Mouse (Mus musculus) lung, embryonic 14.5 days (tissue): ENCODE data around the gene 2810021J22Rik. TPM values are rescaled to one million over a fixed set of nuclear protein-coding genes. Genes with fewer than 3 reads are reported as not detected.

Source experiments
- ATAC-seq: fragments of 200-750 bp; cut with Nextera tagmentation; 2 replicates; pipeline ENCODE4 v1.8.0; 2017; ENCODE audit warnings: mild to moderate bottlenecking, moderate TSS enrichment, moderate library complexity; ENCODE audit not compliant: insufficient read depth
- DNase-seq: peaks from one replicate; pipeline ENCODE4 v3.0.0-alpha.2; 2015
- H3K27ac ChIP-seq: fragments of 300-500 bp; sonication (generic); 2 replicates; pipeline ENCODE4 v1.5.1; 2014; ENCODE audit warnings: low read depth, mild to moderate bottlenecking, moderate library complexity
- H3K27me3 ChIP-seq: fragments of 300-500 bp; sonication (generic); 2 replicates; pipeline ENCODE4 v1.6.1; 2014; ENCODE audit warnings: low read length, control low read depth; ENCODE audit not compliant: insufficient read depth
- H3K36me3 ChIP-seq: fragments of 300-500 bp; sonication (generic); 2 replicates; pipeline ENCODE4 v1.6.1; 2014; ENCODE audit warnings: control low read depth; ENCODE audit not compliant: insufficient read depth
- H3K4me1 ChIP-seq: fragments of 300-500 bp; sonication (generic); 2 replicates; pipeline ENCODE4 v1.6.1; 2014; ENCODE audit warnings: antibody characterized with exemption, control low read depth; ENCODE audit not compliant: insufficient read depth
- H3K4me2 ChIP-seq: fragments of 300-500 bp; sonication (generic); 2 replicates; pipeline ENCODE4 v1.6.1; 2014; ENCODE audit warnings: mild to moderate bottlenecking
- H3K4me3 ChIP-seq: fragments of 300-500 bp; sonication (generic); 2 replicates; pipeline ENCODE4 v1.5.1; 2014; ENCODE audit warnings: low read depth, low read length
- H3K9ac ChIP-seq: fragments of 300-500 bp; sonication (generic); 2 replicates; pipeline ENCODE4 v1.6.1; 2014
- H3K9me3 ChIP-seq: fragments of 300-500 bp; sonication (generic); 2 replicates; pipeline ENCODE4 v1.6.1; 2016; ENCODE audit warnings: low read depth, low read length, control low read depth
- CTCF ChIP-seq: IDR thresholded peaks from 2 replicates; pipeline ENCODE4 v1.5.1; 2016; ENCODE audit warnings: antibody characterized with exemption, low read depth
- WGBS: fragments of 180-500 bp; shearing (Covaris S2); extraction: QIAGEN DNeasy Blood & Tissue Kit; methylation state at CpG from one replicate; pipeline ENCODE4 v1.1.7; 2014; 5-methylcytosine and 5-hydroxymethylcytosine counted together
- polyA plus RNA-seq: library from polyadenylated mRNA; unstranded; fragments of >200 nt; fragmentation: Nextera tagmentation; extraction: Ambion mirVana; gene quantifications from 2 replicates; pipeline ENCODE4 v1.2.1, GENCODE M21; 2014

2810021J22Rik gene
- polyA plus RNA-seq, 1 experiment from 2014 or later, result 9.2 TPM

DNA sequence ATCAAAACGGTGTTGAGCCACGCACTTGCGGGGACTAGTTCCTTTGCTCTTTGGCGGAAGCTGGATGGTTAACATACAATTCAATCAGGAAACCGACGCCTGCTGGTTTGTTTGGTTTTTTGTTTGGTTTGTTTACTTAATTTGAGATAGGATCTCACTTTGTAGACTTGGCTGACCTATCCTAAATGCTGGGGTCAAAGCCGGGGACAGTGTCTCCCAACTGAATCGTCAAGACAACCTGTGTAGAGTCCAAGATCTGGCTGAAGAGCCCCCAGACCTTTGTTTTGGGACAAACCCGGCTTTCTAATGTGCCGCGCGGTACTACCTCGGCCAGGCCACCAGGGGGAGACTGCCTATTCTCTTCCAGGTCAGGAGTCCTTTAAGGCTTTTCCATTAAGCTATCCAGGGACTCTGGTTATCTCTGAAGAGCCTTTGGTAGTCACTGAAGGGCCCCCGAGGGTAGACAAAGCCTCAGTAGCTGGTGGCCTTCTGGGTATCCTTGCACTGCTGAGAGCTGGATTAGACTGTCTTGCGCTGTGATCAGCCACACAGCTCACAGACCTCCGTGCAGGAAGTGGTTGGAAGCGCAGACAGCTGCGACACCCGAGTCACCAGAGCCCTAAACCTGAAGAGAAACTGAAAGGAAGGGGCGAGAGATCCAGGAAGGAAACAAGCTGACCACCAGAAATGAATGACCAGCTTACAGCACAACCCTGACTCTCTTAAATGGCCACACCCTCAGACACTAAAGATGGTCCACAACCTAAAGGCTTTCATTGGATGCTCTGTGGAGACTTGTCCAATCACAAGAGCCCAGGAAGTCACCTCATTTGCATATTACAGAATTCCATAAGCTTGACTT lies 61.0 kb downstream of the 2810021J22Rik start:
- Histone ChIP-seq H3K4me3 (peak overlapping the region; percentile 14; the same call in 1 of the 2 replicates), H3K4me2 (peak overlapping the region; percentile 50), H3K4me1 (no peaks in the 10 kb centered on the region), H3K9me3 (no peaks in the 10 kb centered on the region), H3K27ac (no peak overlapping the region), H3K27me3 (no peaks in the 10 kb centered on the region), H3K9ac (0 out of 2 replicates have a peak overlapping the region, but pooled peaks have one; percentile 10), H3K36me3 (peaks cover 20% of the 10 kb centered on the region)
- DNase-seq (peak; percentile 82), ATAC-seq (peak; percentile 72)
- peak; percentile 84 for TF ChIP-seq CTCF
- 23% methylated on average over 20 of the region's 20 CpGs for WGBS

DNA sequence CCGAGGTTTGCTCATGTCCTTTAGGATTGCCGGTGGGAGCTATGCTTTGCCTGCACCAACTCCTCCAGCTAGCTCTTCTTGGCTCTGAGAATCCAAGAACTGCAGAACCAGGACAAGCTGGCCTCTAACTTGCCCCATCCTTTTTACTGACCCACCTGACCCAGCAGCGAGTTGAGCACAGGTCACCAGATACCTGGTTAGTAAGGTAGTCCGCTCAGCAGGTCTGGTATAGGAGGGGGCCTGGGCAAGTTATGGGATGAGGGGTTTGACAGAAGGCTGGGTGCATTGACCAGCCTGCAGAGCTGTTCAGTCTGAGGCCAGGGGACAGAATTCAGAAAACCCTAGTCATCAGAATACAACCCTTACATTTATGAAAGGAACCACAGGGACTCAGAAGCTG lies 62.0 kb downstream of the 2810021J22Rik start:
- Histone ChIP-seq H3K4me2 (no peak overlapping the region), H3K9me3 (no peaks in the 10 kb centered on the region)
- 64% methylated on average over 4 of the region's 4 CpGs for WGBS

DNA sequence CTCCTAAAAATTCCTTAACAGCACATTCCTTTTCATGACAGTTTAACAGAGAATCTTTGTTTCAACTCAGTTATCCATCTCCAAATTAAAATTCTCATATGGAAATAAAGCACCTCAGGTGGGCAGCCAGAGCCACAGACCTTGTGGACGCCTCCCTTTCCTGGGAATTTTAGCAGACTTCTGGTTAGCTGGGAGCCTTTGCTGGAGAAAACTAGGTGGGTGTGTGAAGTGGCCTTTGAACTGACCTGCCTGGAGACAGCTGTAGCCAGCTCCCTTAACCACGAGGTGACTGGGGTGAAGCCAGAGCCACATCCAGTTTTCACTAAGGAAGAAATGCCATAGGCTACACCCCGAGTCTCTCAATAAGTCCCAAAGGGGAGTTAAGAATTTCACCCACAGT lies 62.6 kb downstream of the 2810021J22Rik start:
- ATAC-seq, result no peak
- H3K4me2 ChIP-seq, result no peak overlapping the region
- H3K4me1 ChIP-seq, result no peaks in the 10 kb centered on the region
- no peaks in the 10 kb centered on the region for H3K9me3 ChIP-seq
- peak overlapping the region; percentile 46; the same call in 1 of the 2 replicates for H3K27ac ChIP-seq
- no peak for TF ChIP-seq CTCF
- no peak for DNase-seq
- H3K36me3 ChIP-seq, result peaks cover 35% of the 10 kb centered on the region
- H3K27me3 ChIP-seq, result no peaks in the 10 kb centered on the region
- H3K9ac ChIP-seq, result no peak overlapping the region
- WGBS, result 42% methylated on average over 3 of the region's 3 CpGs
- no peak overlapping the region for H3K4me3 ChIP-seq

More for the DNA sequence above, 62.0 kb downstream of the 2810021J22Rik start:
- Histone ChIP-seq H3K27ac (no peak overlapping the region), H3K9ac (no peak overlapping the region), H3K27me3 (no peaks in the 10 kb centered on the region), H3K4me3 (no peak overlapping the region), H3K4me1 (no peaks in the 10 kb centered on the region), H3K36me3 (peaks cover 30% of the 10 kb centered on the region)
- ATAC-seq (no peak), DNase-seq (no peak)
- no peak for TF ChIP-seq CTCF

DNA sequence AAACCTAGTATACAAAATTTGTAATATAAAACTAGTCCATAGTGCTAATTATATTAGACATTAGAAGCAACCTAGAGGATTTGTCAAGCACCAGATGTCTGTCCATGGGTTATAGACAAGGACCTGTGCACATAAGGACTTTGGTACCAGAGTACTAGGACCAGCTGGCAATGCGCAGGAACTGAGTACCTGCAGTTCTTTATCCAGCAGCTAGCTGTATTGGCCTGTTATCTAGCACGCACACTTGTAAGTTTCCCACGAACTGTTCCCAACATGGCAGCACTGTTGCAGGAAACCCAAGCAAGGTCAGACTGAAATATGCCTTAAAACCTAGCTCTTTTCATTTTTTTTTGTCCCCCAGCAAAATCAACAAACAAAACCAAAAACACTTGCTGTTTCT lies 63.2 kb downstream of the 2810021J22Rik start:
- Histone ChIP-seq H3K27me3 (no peaks in the 10 kb centered on the region), H3K4me2 (no peak overlapping the region), H3K4me3 (no peak overlapping the region), H3K36me3 (peaks cover 40% of the 10 kb centered on the region), H3K9ac (no peak overlapping the region), H3K4me1 (no peaks in the 10 kb centered on the region), H3K9me3 (no peaks in the 10 kb centered on the region), H3K27ac (no peak overlapping the region)
- ATAC-seq, result no peak
- WGBS, result 77% methylated on average over 3 of the region's 3 CpGs
- no peak for TF ChIP-seq CTCF
- no peak for DNase-seq

DNA sequence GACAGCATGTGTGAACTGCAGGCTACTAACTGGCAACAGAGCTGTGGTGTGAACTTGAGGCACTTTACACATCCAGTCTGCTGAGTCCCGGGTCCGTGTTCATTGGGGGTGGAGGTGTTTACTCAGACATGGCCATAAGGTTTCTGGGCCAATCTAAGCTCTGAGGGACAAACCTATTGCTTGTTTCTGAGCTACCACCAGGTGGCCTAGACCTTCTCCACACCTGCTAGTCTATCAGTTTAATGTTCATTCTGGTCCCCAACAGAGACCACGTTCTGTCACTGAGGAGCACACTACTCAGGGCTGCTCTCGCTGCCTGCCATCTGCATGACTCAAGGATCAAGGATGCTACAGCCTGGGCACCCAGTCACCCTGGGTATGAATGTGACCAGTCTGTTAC lies 64.6 kb downstream of the 2810021J22Rik start:
- Histone ChIP-seq H3K36me3 (peaks cover 51% of the 10 kb centered on the region), H3K27ac (no peak overlapping the region), H3K9me3 (no peaks in the 10 kb centered on the region), H3K4me1 (no peaks in the 10 kb centered on the region), H3K4me2 (no peak overlapping the region), H3K9ac (no peak overlapping the region), H3K27me3 (no peaks in the 10 kb centered on the region), H3K4me3 (no peak overlapping the region)
- ATAC-seq (no peak), DNase-seq (no peak)
- 63% methylated on average over 4 of the region's 4 CpGs for WGBS
- TF ChIP-seq CTCF, result peak; percentile 28; the same call in 1 of the 2 replicates

Other genes starting within 250 kb of the 2810021J22Rik start
- not detected in 2 replicates for gene Olfr323, start 236.7 kb upstream of the 2810021J22Rik start, polyA plus RNA-seq
- gene Trim58, start 226.8 kb upstream of the 2810021J22Rik start, polyA plus RNA-seq, result 0.11 TPM in 1 of 2 replicates, not detected in the other
- gene Olfr322, start 208.4 kb upstream of the 2810021J22Rik start, polyA plus RNA-seq, result not detected in 2 replicates
- not detected in 2 replicates for gene Olfr320, start 186.1 kb upstream of the 2810021J22Rik start, polyA plus RNA-seq
- gene Olfr319, start 168.1 kb upstream of the 2810021J22Rik start, polyA plus RNA-seq, result not detected in 2 replicates
- not detected in 2 replicates for gene Olfr318, start 143.2 kb upstream of the 2810021J22Rik start, polyA plus RNA-seq
- not detected in 2 replicates for gene Olfr317, start 128.0 kb upstream of the 2810021J22Rik start, polyA plus RNA-seq
- gene Olfr316, start 114.5 kb upstream of the 2810021J22Rik start, polyA plus RNA-seq, result not detected in 2 replicates
- gene Olfr315, start 94.0 kb upstream of the 2810021J22Rik start, polyA plus RNA-seq, result not detected in 2 replicates
- 0.11 TPM in 1 of 2 replicates, not detected in the other for gene Olfr314, start 84.3 kb upstream of the 2810021J22Rik start, polyA plus RNA-seq
- gene Fam183b, start 65.3 kb upstream of the 2810021J22Rik start, polyA plus RNA-seq, result not detected in 2 replicates
- not detected in 2 replicates for gene Olfr313, start 52.2 kb upstream of the 2810021J22Rik start, polyA plus RNA-seq
- not detected in 2 replicates for gene Olfr312, start 38.0 kb upstream of the 2810021J22Rik start, polyA plus RNA-seq
- not detected in 2 replicates for gene Olfr311, start 28.0 kb upstream of the 2810021J22Rik start, polyA plus RNA-seq
- 7.2 and 9.3 TPM in 2 replicates for gene Gm12258, start 20.1 kb upstream of the 2810021J22Rik start, polyA plus RNA-seq
- gene Zfp39, start 37.0 kb downstream of the 2810021J22Rik start, polyA plus RNA-seq, result 7.8 and 7.9 TPM in 2 replicates
- gene Btnl10, start 50.7 kb downstream of the 2810021J22Rik start, polyA plus RNA-seq, result not detected in 2 replicates
- gene Rnf187, start 71.7 kb downstream of the 2810021J22Rik start, polyA plus RNA-seq, result 273 and 293 TPM in 2 replicates
- gene Hist3h2ba, start 81.7 kb downstream of the 2810021J22Rik start, polyA plus RNA-seq, result 9.0 and 9.5 TPM in 2 replicates
- gene Hist3h2a, start 87.5 kb downstream of the 2810021J22Rik start, polyA plus RNA-seq, result 18.1 and 18.5 TPM in 2 replicates
- 0.14 and 0.22 TPM in 2 replicates for gene Trim17, start 87.5 kb downstream of the 2810021J22Rik start, polyA plus RNA-seq
- 17.2 and 18.2 TPM in 2 replicates for gene Trim11, start 110.9 kb downstream of the 2810021J22Rik start, polyA plus RNA-seq